Mouse (Mus musculus) liver, embryonic 13.5 days (tissue): Measurements from ENCODE around the gene Gm13030. TPM values are rescaled to one million over a fixed set of nuclear protein-coding genes. Genes with fewer than 3 reads are reported as not detected.
"Not testable (repeated sequence)": the region's sequence is repeated elsewhere in the genome, so short reads cannot be mapped to it uniquely, and the experiment has no call there.

Experiments used
- ATAC-seq: fragments of 200-750 bp; cut with Nextera tagmentation; 2 replicates; pipeline ENCODE4 v1.8.0; 2017; ENCODE audit warnings: low read depth, mild to moderate bottlenecking, moderate number of reproducible peaks, moderate library complexity
- DNase-seq: peaks from one replicate; pipeline ENCODE4 v3.0.0; 2022
- H3K27ac ChIP-seq: fragments of 300-500 bp; sonication (generic); 2 replicates; pipeline ENCODE4 v1.5.1; 2015; ENCODE audit warnings: moderate library complexity, mild to moderate bottlenecking, inconsistent platforms
- H3K27me3 ChIP-seq: fragments of 300-500 bp; sonication (generic); 2 replicates; pipeline ENCODE4 v1.6.1; 2015; ENCODE audit warnings: mild to moderate bottlenecking, inconsistent platforms
- H3K36me3 ChIP-seq: fragments of 300-500 bp; sonication (generic); 2 replicates; pipeline ENCODE4 v1.6.1; 2015; ENCODE audit warnings: mild to moderate bottlenecking, inconsistent platforms
- H3K4me1 ChIP-seq: fragments of 300-500 bp; sonication (generic); replicated peaks from 2 replicates; pipeline ENCODE4 v1.6.1; 2015; ENCODE audit warnings: inconsistent platforms
- H3K4me2 ChIP-seq: fragments of 300-500 bp; sonication (generic); 2 replicates; pipeline ENCODE4 v1.6.1; 2015; ENCODE audit warnings: inconsistent platforms, mild to moderate bottlenecking, moderate library complexity
- H3K4me3 ChIP-seq: fragments of 300-500 bp; sonication (generic); replicated peaks from 2 replicates; pipeline ENCODE4 v1.5.1; 2015; ENCODE audit warnings: mild to moderate bottlenecking, inconsistent platforms
- H3K9ac ChIP-seq: fragments of 300-500 bp; sonication (generic); 2 replicates; pipeline ENCODE4 v1.6.1; 2015; ENCODE audit warnings: mild to moderate bottlenecking, inconsistent platforms
- H3K9me3 ChIP-seq: fragments of 300-500 bp; sonication (generic); replicated peaks from 2 replicates; pipeline ENCODE4 v1.6.1; 2016; ENCODE audit warnings: inconsistent platforms
- WGBS: fragments of 180-500 bp; shearing (Covaris S2); methylation state at CpG from one replicate; pipeline ENCODE4 v1.1.7; 2015; ENCODE audit not compliant: insufficient replicate concordance; 5-methylcytosine and 5-hydroxymethylcytosine counted together
- polyA plus RNA-seq: library from polyadenylated mRNA; unstranded; fragments of >200 nt; fragmentation: Nextera tagmentation; extraction: Ambion mirVana; gene quantifications from 2 replicates; pipeline ENCODE4 v1.2.1, GENCODE M21; 2015

Gene Gm13030
- polyA plus RNA-seq, 1 experiment from 2014 or later: not detected

DNA sequence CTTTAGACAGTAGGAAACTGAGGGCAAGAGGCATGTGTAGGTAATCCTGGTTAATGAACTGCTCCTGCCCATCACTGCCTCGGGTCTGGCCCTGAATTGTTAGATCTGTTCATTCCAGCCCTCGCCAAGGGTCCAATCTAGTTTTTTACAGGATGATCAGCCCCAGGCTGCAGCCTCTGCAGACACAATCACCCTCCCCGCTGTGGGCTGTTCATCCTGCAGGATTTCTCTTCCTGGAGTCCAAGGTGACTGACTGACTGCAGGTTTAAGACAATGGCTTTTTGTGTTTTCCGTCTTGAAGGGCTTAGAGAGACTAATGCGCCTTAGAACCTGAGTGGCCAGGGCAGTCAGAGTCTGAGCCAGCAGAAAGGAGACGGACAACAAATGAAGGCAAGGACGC, 15.4 kb upstream of the Gm13030 start:
- Histone ChIP-seq H3K27ac (no peak overlapping the region), H3K4me1 (no peaks in the 10 kb centered on the region), H3K9me3 (no peaks in the 10 kb centered on the region), H3K9ac (no peak overlapping the region), H3K27me3 (no peaks in the 10 kb centered on the region), H3K4me3 (no peak overlapping the region), H3K36me3 (no peaks in the 10 kb centered on the region), H3K4me2 (no peak overlapping the region)
- DNase-seq (no peak), ATAC-seq (no peak)
- WGBS: 63% methylated on average over 7 of the region's 7 CpGs

DNA sequence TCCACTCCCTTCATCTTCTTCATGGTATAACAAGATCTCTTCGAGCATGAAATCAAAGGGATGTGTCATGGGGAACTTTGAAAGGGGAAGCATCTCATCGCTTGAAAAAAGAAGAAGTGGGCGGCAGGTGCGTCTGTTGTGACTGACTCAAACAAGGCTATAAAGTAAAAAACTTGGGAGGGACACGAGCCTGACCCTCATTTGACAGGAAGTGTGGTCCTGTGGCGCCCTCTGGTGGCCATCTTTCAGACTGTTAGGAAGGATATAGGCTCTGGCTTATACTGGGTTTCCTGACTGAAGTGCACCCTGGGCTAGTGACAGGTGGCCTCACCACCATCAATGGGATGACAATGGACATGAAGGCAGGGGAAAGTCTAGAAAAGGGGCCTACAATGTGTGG, 10.5 kb upstream of the Gm13030 start:
- Histone ChIP-seq H3K27me3 (peaks cover 6% of the 10 kb centered on the region), H3K9ac (no peak overlapping the region), H3K4me1 (no peaks in the 10 kb centered on the region), H3K4me3 (no peak overlapping the region), H3K27ac (no peak overlapping the region), H3K36me3 (no peaks in the 10 kb centered on the region), H3K4me2 (no peak overlapping the region), H3K9me3 (no peaks in the 10 kb centered on the region)
- 4% methylated on average over 6 of the region's 6 CpGs for WGBS
- ATAC-seq: no peak
- peak; percentile 55 for DNase-seq

DNA sequence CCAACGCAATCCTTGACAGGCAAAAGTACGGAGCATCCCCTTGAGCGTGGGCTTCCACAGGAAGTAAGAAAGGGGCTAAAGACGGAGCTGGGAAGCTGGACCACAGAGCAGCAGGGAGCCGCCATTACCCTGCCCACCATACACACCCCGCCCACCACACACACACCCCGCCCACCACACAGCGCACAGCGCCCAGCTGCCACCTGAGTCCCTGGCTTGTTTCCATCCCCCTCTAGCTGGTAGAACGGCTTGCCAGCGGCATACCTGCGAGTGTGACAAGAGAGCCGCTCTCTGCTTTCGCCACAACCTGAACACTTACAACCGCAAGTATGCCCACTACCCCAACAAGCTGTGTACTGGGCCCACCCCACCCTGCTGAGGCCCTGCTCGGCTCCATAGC, 8.4 kb upstream of the Gm13030 start:
- no peak for ATAC-seq
- Histone ChIP-seq H3K36me3 (no peaks in the 10 kb centered on the region), H3K4me2 (no peak overlapping the region), H3K9me3 (no peaks in the 10 kb centered on the region), H3K9ac (no peak overlapping the region), H3K27me3 (peaks cover 6% of the 10 kb centered on the region), H3K4me1 (no peaks in the 10 kb centered on the region), H3K4me3 (no peak overlapping the region), H3K27ac (no peak overlapping the region)
- DNase-seq: no peak
- 11% methylated on average over 16 of the region's 16 CpGs for WGBS

DNA sequence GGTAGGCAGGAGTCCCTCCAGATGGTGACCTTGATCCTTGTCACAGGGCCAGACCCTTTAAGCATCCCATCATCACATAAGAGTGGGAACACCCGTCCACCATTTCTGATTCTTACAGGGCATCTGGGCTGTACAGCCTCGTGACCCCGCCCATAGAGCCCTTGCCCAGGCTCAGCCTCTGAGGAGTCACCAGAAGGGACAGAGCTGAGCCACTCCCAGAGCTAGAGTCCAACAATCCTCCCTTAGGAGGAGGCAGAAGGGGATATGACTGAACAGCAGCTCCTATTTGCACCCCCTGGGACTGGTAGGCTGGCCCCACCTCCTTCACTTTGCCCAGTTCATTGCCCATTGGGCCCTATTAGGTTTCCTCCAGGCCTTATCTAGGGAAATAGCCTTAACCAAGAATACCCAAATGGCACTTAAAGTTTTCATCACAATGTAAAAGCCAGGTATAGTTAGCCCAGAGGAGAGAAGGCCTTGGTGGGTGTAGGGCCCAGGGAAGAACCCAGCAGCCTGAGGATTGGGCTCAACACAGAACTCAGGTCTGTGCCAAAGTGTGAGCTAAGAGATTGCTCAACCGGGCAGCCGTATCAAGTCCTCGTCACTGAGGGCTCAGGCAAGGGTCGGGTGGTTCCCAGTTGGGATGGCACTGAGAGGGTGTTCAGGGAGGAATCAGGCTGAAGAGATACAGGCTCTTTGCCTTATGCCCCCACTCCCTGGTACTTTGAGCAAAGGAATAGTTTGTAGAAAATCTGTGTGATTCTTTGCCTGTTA, 7.2 kb upstream of the Gm13030 start:
- Histone ChIP-seq H3K4me3 (no peak overlapping the region), H3K36me3 (no peaks in the 10 kb centered on the region), H3K4me1 (no peaks in the 10 kb centered on the region), H3K27me3 (peaks cover 6% of the 10 kb centered on the region), H3K4me2 (no peak overlapping the region), H3K27ac (no peak overlapping the region), H3K9ac (no peak overlapping the region), H3K9me3 (no peaks in the 10 kb centered on the region)
- 67% methylated on average over 7 of the region's 7 CpGs for WGBS
- ATAC-seq (no peak), DNase-seq (no peak)

DNA sequence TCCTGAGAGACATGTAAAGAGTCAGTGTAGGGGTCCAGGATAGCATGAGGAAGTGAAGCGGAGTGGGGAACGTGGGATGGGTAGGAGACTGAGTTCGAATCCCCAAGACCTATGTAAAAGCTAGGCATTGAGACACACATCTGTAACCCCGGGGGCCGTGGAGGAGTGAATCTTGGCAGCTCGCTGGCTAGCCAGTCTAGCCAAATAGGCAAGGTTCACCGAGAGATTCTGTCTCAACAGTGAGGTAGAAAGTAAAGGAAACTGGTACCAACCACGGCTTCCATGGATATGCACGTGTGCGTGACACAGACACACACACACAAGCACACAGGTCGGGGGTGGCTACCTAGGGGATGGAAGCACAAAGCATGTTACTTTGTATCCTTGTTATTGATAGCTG, 6.0 kb upstream of the Gm13030 start:
- Histone ChIP-seq H3K4me3 (no peak overlapping the region), H3K27ac (no peak overlapping the region), H3K4me1 (no peaks in the 10 kb centered on the region), H3K4me2 (no peak overlapping the region), H3K9ac (no peak overlapping the region), H3K9me3 (no peaks in the 10 kb centered on the region), H3K36me3 (no peaks in the 10 kb centered on the region), H3K27me3 (peaks cover 6% of the 10 kb centered on the region)
- 72% methylated on average over 11 of the region's 11 CpGs for WGBS
- DNase-seq (no peak), ATAC-seq (no peak)

DNA sequence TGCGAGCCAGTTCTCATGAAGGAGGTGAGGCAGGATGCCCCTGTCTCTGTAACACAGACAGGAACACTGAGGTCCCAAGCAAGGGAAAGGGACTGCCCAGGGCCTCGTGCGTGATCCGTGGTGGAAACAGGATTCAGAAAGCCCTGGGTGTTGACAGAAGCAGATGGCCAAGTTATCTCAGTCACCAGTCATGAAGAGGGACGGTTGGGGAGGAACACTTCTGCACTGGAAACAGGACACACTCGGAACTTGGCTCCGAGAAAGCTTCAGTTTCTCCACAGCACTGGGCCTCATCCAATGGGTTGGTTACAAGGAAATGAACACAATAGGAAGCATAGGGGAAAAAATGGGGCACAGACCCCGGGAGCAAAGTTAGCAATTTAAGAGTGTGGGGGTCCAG, 5.0 kb upstream of the Gm13030 start:
- Histone ChIP-seq H3K27me3 (peaks cover 6% of the 10 kb centered on the region), H3K9ac (no peak overlapping the region), H3K4me1 (no peaks in the 10 kb centered on the region), H3K4me2 (no peak overlapping the region), H3K27ac (no peak overlapping the region), H3K9me3 (no peaks in the 10 kb centered on the region), H3K36me3 (no peaks in the 10 kb centered on the region), H3K4me3 (no peak overlapping the region)
- no peak for ATAC-seq
- no peak for DNase-seq
- 35% methylated on average over 8 of the region's 8 CpGs for WGBS

DNA sequence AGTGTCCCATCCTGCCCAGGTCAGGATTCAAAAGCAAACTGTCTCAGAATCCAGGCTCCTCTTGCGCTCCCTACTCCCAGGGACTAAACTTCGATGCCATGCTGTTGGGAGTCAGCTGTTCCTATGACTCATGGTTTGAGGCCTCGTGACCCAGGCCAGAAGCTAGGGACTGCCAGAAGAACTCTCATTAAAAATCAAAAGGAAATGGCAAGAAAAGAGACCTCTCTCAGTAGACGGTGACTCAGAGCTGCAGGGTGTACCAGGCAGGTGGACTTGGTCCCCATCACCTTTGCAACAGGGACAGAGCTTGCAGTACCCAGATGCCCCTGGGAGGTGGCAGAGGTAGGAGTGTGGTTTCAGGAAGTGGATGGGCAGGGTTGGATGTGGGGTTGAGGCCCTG, 4.0 kb upstream of the Gm13030 start, which contains the start of gene Pla2g2e:
Pla2g2e (plus strand) TSS at position 212 of the 400 bp plus-strand sequence.
- Histone ChIP-seq H3K4me2 (no peak within 1 kb of the TSS), H3K9me3 (no peaks in the 10 kb centered on the region), H3K4me3 (no peak within 1 kb of the TSS), H3K4me1 (no peaks in the 10 kb centered on the region), H3K36me3 (no peaks in the 10 kb centered on the region), H3K9ac (no peak within 1 kb of the TSS), H3K27ac (no peak within 1 kb of the TSS), H3K27me3 (peaks cover 6% of the 10 kb centered on the region)
- WGBS: 59% methylated on average over 4 of the region's 4 CpGs
- DNase-seq (no peak), ATAC-seq (no peak)

DNA sequence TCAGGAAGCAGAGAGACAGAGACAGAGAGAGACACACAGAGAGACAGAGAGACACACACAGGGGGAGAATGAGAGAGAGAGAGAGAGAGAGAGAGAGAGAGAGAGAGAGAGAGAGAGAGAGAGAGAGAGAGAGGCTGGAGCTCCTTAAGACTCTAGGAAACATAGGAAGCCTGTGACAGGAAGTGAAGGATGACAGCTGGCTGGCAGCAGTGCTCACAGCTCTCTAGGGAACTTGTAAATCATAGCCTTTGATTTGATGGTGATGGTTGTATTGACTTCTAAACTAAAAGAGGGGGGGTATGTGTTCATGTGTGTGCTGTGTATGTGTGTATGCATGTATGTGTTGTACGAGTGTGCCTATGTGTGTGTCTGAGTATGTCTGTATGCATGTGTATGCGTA, 2.2 kb upstream of the Gm13030 start:
- DNase-seq (no peak), ATAC-seq (no peak)
- H3K4me3 ChIP-seq: no peak overlapping the region
- H3K27me3 ChIP-seq: peaks cover 2% of the 10 kb centered on the region; the same call in 1 of the 2 replicates
- H3K9ac ChIP-seq: no peak overlapping the region
- H3K4me1 ChIP-seq: no peaks in the 10 kb centered on the region
- H3K9me3 ChIP-seq: no peaks in the 10 kb centered on the region
- no peak overlapping the region for H3K4me2 ChIP-seq
- no peaks in the 10 kb centered on the region for H3K36me3 ChIP-seq
- no peak overlapping the region for H3K27ac ChIP-seq
- WGBS: 69% methylated on average over 2 of the region's 2 CpGs

DNA sequence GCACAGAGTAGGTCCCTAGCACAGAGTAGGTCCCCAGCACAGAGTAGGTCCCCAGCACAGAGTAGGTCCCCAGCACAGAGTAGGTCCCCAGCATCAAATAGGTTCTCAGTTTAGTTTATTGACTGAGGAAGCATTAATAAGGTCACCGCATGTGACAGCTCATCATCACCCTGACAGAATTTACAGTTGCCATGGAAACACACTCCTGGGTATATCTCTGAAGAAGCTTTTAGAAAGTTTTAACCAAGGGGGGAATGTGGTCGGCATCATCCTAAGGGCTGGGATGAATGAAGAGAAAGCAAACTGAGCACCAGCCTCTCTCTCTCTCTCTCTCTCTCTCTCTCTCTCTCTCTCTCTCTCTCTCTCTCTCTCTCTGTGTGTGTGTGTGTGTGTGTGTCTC, 1.5 kb upstream of the Gm13030 start:
- H3K27me3 ChIP-seq, H3K4me3 ChIP-seq, H3K36me3 ChIP-seq, DNase-seq, H3K27ac ChIP-seq, ATAC-seq, H3K9ac ChIP-seq, H3K4me2 ChIP-seq, H3K9me3 ChIP-seq, H3K4me1 ChIP-seq: not testable (repeated sequence)
- WGBS: 64% methylated on average over 2 of the region's 2 CpGs

DNA sequence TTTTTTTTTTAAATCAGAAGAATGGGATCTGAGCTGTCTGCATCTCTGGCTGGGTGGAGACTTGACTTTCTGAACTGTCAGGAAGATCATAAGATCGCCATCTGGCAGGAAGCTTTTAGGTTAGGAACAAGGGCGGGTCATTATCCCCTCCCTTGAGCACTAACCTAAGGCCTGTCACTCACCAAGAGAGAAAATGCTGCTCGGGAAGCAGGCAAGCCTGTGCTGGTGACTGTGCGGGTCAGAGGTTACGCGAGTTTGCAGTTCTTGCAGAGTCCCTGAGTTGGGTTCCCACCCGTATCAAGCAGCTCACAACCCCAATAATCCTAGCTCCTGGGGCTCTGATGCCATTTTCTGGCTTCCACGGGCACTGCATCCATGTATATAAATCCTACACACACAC, 5.1 kb downstream of the Gm13030 start:
- Histone ChIP-seq H3K4me3 (no peak overlapping the region), H3K9me3 (no peaks in the 10 kb centered on the region), H3K27me3 (0 out of 2 replicates have a peak, but pooled peaks cover 9% of the 10 kb centered on the region), H3K9ac (no peak overlapping the region), H3K27ac (no peak overlapping the region), H3K4me1 (no peaks in the 10 kb centered on the region), H3K36me3 (no peaks in the 10 kb centered on the region), H3K4me2 (no peak overlapping the region)
- ATAC-seq (no peak), DNase-seq (no peak)
- WGBS: 43% methylated on average over 8 of the region's 8 CpGs

DNA sequence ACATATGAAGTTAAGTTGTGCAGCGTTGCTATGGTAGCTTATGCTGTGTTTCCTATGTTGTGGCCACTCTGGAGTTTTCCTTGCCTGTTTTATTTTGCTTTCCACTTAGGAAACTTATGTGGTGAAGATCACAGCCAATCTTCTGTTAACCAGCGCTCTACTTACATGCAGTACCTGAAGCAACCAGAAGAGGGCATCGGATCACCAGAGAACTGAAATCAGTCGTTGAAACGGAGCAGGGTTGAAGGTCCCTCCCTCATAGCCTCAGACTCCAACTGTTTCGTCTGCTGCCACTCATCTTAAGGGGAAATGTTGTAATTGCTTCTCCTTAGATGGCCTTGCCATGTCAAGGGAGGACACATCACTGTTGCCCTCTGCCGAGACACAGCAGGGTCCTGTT, 7.4 kb downstream of the Gm13030 start:
- Histone ChIP-seq H3K9me3 (no peaks in the 10 kb centered on the region), H3K36me3 (no peaks in the 10 kb centered on the region), H3K27me3 (0 out of 2 replicates have a peak, but pooled peaks cover 9% of the 10 kb centered on the region), H3K4me3 (no peak overlapping the region), H3K4me2 (no peak overlapping the region), H3K9ac (no peak overlapping the region), H3K4me1 (no peaks in the 10 kb centered on the region), H3K27ac (no peak overlapping the region)
- 10% methylated on average over 7 of the region's 7 CpGs for WGBS
- DNase-seq: peak; percentile 32
- ATAC-seq: no peak

DNA sequence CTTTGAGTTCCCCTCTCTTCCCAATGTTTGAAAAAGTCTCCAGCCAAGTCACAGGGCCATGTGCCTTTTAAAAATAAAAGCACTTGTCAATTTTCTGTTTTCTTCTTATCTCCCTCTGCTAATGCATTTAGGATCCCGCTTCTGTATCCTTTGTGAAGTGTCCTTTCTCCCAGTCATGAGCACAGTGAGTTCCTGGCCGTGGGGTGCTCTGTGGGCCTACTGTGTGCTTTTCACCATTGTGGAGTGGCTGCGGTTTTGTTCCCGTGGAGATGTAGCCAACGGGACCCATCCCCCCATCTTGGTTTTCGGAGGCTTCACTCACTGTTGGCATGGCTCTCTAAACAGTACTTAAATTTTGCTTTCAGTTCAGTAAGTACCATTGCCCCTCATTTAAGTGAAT, 7.8 kb downstream of the Gm13030 start:
- Histone ChIP-seq H3K36me3 (no peaks in the 10 kb centered on the region), H3K27me3 (peaks cover 9% of the 10 kb centered on the region; the same call in 1 of the 2 replicates), H3K4me2 (no peak overlapping the region), H3K4me3 (no peak overlapping the region), H3K4me1 (no peaks in the 10 kb centered on the region), H3K9me3 (no peaks in the 10 kb centered on the region), H3K27ac (no peak overlapping the region), H3K9ac (no peak overlapping the region)
- ATAC-seq (no peak), DNase-seq (no peak)
- 45% methylated on average over 6 of the region's 6 CpGs for WGBS
